Mouse (Mus musculus) heart, postnatal 4 days (tissue): ENCODE data around the gene Fam25c. TPM values are rescaled to one million over a fixed set of nuclear protein-coding genes. Genes with fewer than 3 reads are reported as not detected.
"Not testable (repeated sequence)": the region's sequence is repeated elsewhere in the genome, so short reads cannot be mapped to it uniquely, and the experiment has no call there.

Experiments
- DNase-seq: peaks from one replicate; pipeline ENCODE4 v3.0.0; 2021
- total RNA-seq, 2 experiments: library from RNA; stranded (reverse); gene quantifications; 2 replicates each; pipeline ENCODE4 v1.2.3; 2021

The Fam25c gene
- total RNA-seq, 2 experiments from 2014 or later = not detected

DNA sequence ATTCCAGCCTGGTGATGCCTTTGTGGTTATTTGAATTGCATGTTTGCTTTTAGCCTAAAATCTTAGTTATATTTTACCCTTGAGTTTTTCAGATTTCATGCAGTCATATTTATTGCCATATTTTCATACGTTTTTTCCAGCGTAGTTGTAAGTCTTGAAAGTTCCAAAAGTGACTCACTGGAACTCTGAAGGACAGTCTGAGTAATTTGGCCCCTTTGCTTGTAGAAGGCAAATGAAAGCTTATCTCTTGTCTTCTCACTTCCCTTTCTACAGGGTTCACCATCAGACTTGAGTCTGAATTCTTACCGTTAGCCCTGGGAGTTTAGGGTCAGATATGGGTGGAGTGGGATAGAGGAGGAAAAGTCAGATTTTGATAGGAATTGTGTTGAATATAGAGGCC, 28.6 kb downstream of the Fam25c start:
- no peak for DNase-seq

DNA sequence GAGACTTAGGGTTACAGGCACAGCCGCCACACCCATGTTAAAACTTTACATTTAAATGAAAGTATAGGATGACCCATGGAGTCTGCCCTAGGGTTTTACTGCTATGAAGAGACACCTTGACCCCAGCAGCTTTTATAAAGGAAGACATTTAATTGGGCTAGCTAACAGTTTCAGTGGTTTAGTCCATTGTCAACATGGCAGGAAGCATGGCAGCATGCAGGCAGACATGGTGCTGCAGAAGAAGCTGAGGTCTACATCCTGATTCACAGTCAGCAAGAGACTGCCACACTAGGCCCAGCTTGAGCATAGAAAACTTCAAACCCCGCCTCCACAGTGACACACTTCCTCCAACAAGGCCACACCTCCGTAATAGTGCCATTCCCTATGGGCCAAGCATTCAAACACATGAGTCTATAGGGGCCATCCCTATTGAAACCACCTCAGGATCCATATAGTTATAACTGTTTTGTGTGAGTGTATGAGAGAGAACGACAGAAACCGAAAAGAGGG, 31.6 kb downstream of the Fam25c start:
- DNase-seq = no peak

DNA sequence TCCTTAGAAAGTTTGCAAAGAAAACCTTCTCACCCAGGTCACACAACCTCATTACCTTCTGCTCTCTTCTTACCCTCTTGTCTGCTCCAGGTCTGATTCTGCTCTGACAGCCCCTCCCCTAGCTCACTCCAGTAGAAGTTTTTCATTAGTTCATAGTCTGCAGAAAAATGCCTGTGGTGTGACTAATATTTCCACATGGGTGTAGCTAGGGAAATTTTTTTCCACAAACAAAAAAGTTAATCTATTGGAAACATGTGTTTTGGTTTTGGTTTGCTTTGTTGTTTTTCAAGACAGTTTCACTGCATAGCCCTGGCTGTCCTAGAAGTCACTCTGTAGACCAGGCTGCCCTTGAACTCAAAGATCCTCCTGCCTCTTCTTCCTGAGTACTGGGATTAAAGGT, 37.1 kb downstream of the Fam25c start:
- no peak for DNase-seq

DNA sequence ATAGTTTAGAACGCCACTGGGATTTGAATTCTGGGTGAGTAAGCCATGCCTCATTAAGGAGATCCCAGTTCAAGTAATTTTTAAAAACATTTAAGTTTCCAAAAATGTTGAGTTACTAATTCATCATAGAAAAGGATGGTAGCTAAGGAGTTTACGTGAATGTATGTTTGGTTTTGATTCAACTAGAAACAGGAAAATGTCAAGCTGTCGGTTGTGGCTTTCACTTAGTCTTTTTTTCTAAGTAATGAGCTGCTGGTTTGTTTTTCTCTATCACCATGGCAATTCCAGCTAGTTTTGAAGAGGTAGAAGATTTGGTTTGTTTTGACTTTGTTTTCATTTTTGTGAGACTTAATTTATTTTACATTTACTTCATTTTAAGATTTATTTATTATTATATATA, 37.8 kb downstream of the Fam25c start:
- DNase-seq = no peak

DNA sequence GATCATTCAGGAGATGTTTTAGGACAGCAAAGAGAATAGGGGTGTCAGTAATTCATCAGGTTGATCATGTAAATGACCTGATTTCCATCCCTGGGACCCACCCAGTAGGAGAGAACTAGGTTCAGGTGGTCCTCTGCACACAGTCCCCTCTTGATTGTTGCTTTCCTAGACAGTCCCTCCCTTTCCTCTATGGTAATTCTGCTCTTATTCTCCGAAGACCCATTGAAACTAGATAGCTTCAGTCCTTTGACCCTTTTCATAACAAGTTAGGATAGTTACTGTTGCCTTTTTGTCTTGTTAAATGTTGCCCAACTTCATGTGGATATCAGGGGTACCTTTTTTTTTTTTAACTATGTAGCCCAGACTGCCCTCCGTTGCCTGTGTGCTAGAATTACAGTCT, 38.9 kb downstream of the Fam25c start:
- no peak for DNase-seq

DNA sequence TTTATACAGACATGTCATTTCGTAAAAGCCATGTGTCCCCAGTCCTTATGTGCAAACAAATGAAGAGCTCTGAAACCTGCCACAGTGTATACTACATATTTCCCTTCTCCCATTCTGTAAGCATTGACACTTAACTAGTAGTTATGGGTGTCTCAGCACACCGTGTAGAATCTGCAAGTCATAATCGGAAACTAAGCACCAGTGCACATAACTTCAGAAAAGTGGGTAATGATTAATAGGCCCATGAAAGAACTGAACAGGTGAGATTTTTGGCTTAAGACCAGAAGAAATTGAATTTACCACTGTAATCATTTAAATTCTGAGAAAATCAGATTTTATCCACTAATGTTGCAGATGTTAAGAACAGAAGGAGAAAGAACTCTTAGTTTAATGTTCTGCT, 40.4 kb downstream of the Fam25c start:
- no peak for DNase-seq

DNA sequence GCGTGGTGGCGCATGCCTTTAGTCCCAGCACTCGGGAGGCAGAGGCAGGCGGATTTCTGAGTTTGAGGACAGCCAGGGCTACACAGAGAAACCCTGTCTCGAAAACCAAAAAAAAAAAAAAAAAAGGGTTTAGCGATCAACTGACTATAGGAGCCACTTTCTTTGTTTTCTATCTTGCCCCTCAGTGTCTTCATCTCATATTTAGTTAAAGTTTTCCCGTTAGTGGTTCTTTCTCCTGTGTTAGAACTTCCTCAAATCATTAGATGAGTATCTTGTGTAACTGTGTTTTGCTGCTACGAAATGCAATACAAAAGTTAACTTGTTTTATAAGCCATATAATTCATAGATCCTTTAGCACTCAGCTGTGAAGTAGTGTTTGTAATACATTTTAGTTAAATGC, 40.9 kb downstream of the Fam25c start:
- not testable (repeated sequence) for DNase-seq

GRCm38 (mm10) chr14:34313612-34314011, 41.6 kb downstream of the Fam25c start:
- no peak for DNase-seq

DNA sequence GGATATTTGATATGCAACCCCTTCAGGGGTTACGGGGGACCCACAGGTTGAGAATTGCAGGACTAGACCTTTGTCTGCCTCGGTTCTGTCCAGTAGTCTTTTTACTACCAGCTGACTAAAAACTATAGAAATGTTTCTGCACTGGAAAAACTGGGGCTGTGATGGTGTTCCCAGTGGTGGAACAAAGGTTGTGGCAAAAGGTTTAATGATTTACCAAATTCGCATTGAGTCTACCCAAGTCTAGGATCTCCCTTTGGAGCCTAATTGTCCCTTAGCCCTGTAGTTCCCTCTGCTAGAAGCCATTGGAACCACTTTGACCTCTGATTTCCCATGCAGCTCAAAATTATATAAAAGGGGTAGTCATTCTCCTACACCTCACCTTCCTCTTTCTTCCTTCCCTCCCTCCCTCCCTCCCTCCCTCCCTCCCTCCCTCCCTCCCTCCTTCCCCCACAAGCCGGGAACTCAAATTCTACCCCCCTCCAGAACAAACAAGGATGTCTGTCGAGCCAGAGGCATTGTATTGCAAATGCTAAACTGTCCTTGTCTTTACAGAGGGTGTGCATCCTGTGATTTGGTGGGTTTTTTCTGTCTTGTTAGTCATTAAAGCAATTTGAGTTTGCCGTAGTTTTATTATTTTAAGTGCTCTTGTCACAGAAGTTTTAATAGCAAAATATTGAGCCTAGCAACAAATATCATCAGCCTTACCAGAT, 42.7 kb downstream of the Fam25c start:
- DNase-seq = no peak

DNA sequence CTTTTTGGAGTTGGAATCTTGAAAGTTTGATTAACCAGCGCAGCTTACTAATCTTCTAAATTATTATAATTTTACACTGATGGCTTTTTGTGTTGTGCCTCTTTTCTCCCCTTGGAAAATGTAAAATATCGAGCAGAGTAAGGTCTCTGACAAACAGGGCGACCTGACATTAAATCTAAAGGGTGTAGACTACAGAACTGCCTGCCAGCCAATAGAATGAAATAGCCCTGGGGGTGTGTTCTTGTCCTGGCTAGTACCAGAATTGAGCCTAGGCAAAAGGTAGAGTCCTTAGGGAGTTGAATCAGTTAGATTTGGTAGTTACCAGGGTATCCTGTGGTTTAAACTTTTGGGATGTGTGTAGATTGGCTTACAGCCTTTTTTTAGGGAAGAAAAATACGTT, 43.5 kb downstream of the Fam25c start:
- no peak for DNase-seq

- peak; percentile 61 for DNase-seq
These were observed 44.1 kb downstream of the Fam25c start for GRCm38 (mm10) chr14:34311021-34311631.

GRCm38 (mm10) chr14:34310234-34310965, 44.8 kb downstream of the Fam25c start, which contains the start of the genes Shld2 and Glud1:
Gene Shld2 (minus strand): TSS chr14:34310493.
Gene Glud1 (plus strand): TSS chr14:34310727.
- peak; percentile 98 for DNase-seq

GRCm38 (mm10) chr14:34309907-34310233, 45.4 kb downstream of the Fam25c start:
- DNase-seq = no peak

DNA sequence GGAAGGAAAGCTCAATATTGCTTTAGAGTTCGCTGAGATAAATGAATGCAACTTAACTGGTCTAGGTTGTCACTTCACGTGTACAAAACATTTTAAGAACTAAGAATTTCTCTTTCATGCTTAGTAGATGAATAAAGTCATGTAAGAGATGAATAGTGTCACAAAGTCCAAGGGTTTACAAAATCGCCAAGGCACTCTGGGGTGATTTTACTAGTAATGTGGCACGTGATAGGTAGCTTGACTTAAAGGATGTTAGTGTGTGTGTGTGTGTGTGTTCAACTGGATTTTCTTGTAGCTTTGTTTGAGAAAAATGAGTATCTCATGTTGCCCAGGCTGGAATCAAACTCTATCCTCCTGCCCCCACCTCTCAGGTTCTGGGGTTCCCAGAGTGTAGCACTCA, 46.0 kb downstream of the Fam25c start:
- DNase-seq = no peak

GRCm38 (mm10) chr14:34303265-34303680, 52.0 kb downstream of the Fam25c start:
- no peak for DNase-seq

GRCm38 (mm10) chr14:34302681-34303242, 52.5 kb downstream of the Fam25c start:
- no peak for DNase-seq

Other genes with a start within 250 kb of the Fam25c start
- gene Npy4r, start 202.9 kb downstream of the Fam25c start, total RNA-seq = not detected
- under 1 TPM; 0.25 to 0.29 TPM for gene Gprin2, start 153.8 kb downstream of the Fam25c start, total RNA-seq
- 1 to 10 TPM; 1.1 to 1.2 TPM for gene Syt15, start 135.8 kb downstream of the Fam25c start, total RNA-seq
- gene Shld2, start 44.9 kb downstream of the Fam25c start, total RNA-seq = 1 to 10 TPM; 9.0 to 9.4 TPM
- 100 to 1,000 TPM; 121 to 129 TPM for gene Glud1, start 44.7 kb downstream of the Fam25c start, total RNA-seq
- 1 to 10 TPM; 2.3 to 2.9 TPM for gene Sncg, start 19.4 kb upstream of the Fam25c start, total RNA-seq
- 10 to 100 TPM; 42.1 to 43.6 TPM for gene Mmrn2, start 20.0 kb upstream of the Fam25c start, total RNA-seq
- 100 to 1,000 TPM; 107 to 115 TPM for gene Bmpr1a, start 147.9 kb upstream of the Fam25c start, total RNA-seq
- not detected for gene 9230112D13Rik, start 167.4 kb upstream of the Fam25c start, total RNA-seq
- 100 to 1,000 TPM; 709 to 766 TPM for gene Ldb3, start 233.2 kb upstream of the Fam25c start, total RNA-seq
- gene Opn4, start 244.7 kb upstream of the Fam25c start, total RNA-seq = 1 to 10 TPM; 2.9 to 4.8 TPM